Mouse (Mus musculus) testis, adult 2 months (tissue): Measurements from ENCODE around the gene Tmem259.

Experiments used
- CTCF ChIP-seq: fragments of 200-500 bp; IDR thresholded peaks from 2 replicates; pipeline ENCODE4 v1.5.1; 2012; ENCODE audit warnings: low read depth, mild to moderate bottlenecking, inconsistent platforms, low read length, moderate library complexity; ENCODE audit not compliant: control insufficient read depth, insufficient read depth, insufficient replicate concordance
- POLR2A ChIP-seq: fragments of 200-500 bp; IDR thresholded peaks from 2 replicates; pipeline ENCODE4 v1.6.1; 2012; ENCODE audit warnings: low read depth, mild to moderate bottlenecking, inconsistent platforms, low read length, moderate library complexity; ENCODE audit not compliant: control insufficient read depth

DNA sequence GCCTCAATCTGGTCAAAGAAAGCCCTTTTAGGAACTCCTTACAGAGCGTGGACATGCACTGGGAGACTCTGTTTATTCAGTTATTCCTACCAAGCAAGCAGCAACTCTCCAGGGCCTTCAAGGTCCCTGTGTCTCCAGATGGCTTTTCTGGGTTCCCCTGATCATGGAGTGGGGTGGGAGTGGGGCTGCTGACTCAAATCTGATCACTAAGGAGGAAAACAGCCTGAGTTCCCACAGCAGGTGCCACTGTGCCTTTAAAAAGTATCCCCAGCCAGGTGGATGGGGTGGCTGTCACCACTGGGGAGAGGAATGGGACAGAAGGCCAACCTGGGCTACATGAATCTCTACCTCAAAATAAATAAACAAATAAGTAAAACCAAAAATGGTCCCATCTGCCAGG, 41.1 kb downstream of the Tmem259 start:
- TF ChIP-seq CTCF (no peak), POLR2A (no peak)
